Mouse (Mus musculus): ENCODE results near the gene Foxj1. TPM values are rescaled to one million over a fixed set of nuclear protein-coding genes. Genes with fewer than 3 reads are reported as not detected.
A peak's percentile ranks its signal among the peaks of the same experiment; 100 is the strongest.

Foxj1 gene
- polyA plus RNA-seq, 1 experiment from 2014 or later: 3.8 TPM

- Histone ChIP-seq H3K4me2 (no peak overlapping the region), H3K4me3 (ENCODE audit: low read depth, low read length) (no peak overlapping the region), H3K4me1 (ENCODE audit: control insufficient read depth, insufficient read depth, low read length) (peaks cover 11% of the 10 kb centered on the region), H3K9me3 (ENCODE audit: control insufficient read depth, low read length) (no peaks in the 10 kb centered on the region), H3K9ac (ENCODE audit: low read length) (no peak overlapping the region), H3K36me3 (ENCODE audit: control insufficient read depth, insufficient read depth, low read length) (peaks cover 6% of the 10 kb centered on the region; the same call in 1 of the 2 replicates), H3K27ac (ENCODE audit: low read depth, low read length) (no peak overlapping the region), H3K27me3 (ENCODE audit: control insufficient read depth, insufficient read depth, low read length) (peaks cover 53% of the 10 kb centered on the region)
- peak; percentile 84 for DNase-seq (ENCODE audit: low spot score, missing footprints)
- 68% methylated on average over 6 of the region's 6 CpGs for WGBS
- ATAC-seq (ENCODE audit: low FRiP score): no peak
Measured at GRCm38 (mm10) chr11:116283982-116284381, 51.2 kb downstream of the Foxj1 start.

- Histone ChIP-seq H3K4me3 (ENCODE audit: low read depth, low read length) (no peak overlapping the region), H3K36me3 (ENCODE audit: control insufficient read depth, insufficient read depth, low read length) (no peaks in the 10 kb centered on the region), H3K4me1 (ENCODE audit: control insufficient read depth, insufficient read depth, low read length) (peaks cover 11% of the 10 kb centered on the region), H3K4me2 (no peak overlapping the region), H3K9ac (ENCODE audit: low read length) (no peak overlapping the region), H3K27me3 (ENCODE audit: control insufficient read depth, insufficient read depth, low read length) (peaks cover 53% of the 10 kb centered on the region), H3K9me3 (ENCODE audit: control insufficient read depth, low read length) (no peaks in the 10 kb centered on the region), H3K27ac (ENCODE audit: low read depth, low read length) (no peak overlapping the region)
- DNase-seq (ENCODE audit: low spot score, missing footprints) (peak; percentile 82), ATAC-seq (ENCODE audit: low FRiP score) (no peak)
- WGBS: 12% methylated on average over 48 of the region's 48 CpGs
Measured at GRCm38 (mm10) chr11:116282912-116283521, 52.2 kb downstream of the Foxj1 start.

GRCm38 (mm10) chr11:116282089-116282488 is 53.1 kb downstream of the Foxj1 start:
- 0% methylated on average over 11 of the region's 11 CpGs for WGBS
- Histone ChIP-seq H3K4me1 (ENCODE audit: control insufficient read depth, insufficient read depth, low read length) (peaks cover 11% of the 10 kb centered on the region), H3K4me3 (ENCODE audit: low read depth, low read length) (peak overlapping the region; percentile 22; the same call in 1 of the 2 replicates), H3K27me3 (ENCODE audit: control insufficient read depth, insufficient read depth, low read length) (peaks cover 53% of the 10 kb centered on the region), H3K9ac (ENCODE audit: low read length) (no peak overlapping the region), H3K27ac (ENCODE audit: low read depth, low read length) (no peak overlapping the region), H3K9me3 (ENCODE audit: control insufficient read depth, low read length) (no peaks in the 10 kb centered on the region), H3K36me3 (ENCODE audit: control insufficient read depth, insufficient read depth, low read length) (no peaks in the 10 kb centered on the region), H3K4me2 (peak overlapping the region; percentile 42; the same call in 1 of the 2 replicates)
- DNase-seq (ENCODE audit: low spot score, missing footprints) (peak; percentile 93), ATAC-seq (ENCODE audit: low FRiP score) (no peak)

- Histone ChIP-seq H3K27ac (ENCODE audit: low read depth, low read length) (no peak overlapping the region), H3K4me1 (ENCODE audit: control insufficient read depth, insufficient read depth, low read length) (peaks cover 11% of the 10 kb centered on the region), H3K36me3 (ENCODE audit: control insufficient read depth, insufficient read depth, low read length) (no peaks in the 10 kb centered on the region), H3K27me3 (ENCODE audit: control insufficient read depth, insufficient read depth, low read length) (peaks cover 53% of the 10 kb centered on the region), H3K4me2 (peak overlapping the region; percentile 42), H3K9me3 (ENCODE audit: control insufficient read depth, low read length) (no peaks in the 10 kb centered on the region), H3K4me3 (ENCODE audit: low read depth, low read length) (peak overlapping the region; percentile 22), H3K9ac (ENCODE audit: low read length) (0 out of 2 replicates have a peak overlapping the region, but pooled peaks have one; percentile 30)
- 2% methylated on average over 18 of the region's 18 CpGs for WGBS
- ATAC-seq (ENCODE audit: low FRiP score) (no peak), DNase-seq (ENCODE audit: low spot score, missing footprints) (peak; percentile 93)
Measured at GRCm38 (mm10) chr11:116281671-116282070, 53.5 kb downstream of the Foxj1 start.

- peak within 1 kb of the TSS; percentile 42 for H3K4me2 ChIP-seq
- DNase-seq (ENCODE audit: low spot score, missing footprints) (peak; percentile 92), ATAC-seq (ENCODE audit: low FRiP score) (no peak; the same call in 1 of the 2 replicates)
- peaks cover 53% of the 10 kb centered on the region for H3K27me3 ChIP-seq (ENCODE audit: control insufficient read depth, insufficient read depth, low read length)
- H3K36me3 ChIP-seq (ENCODE audit: control insufficient read depth, insufficient read depth, low read length): no peaks in the 10 kb centered on the region
- peak within 1 kb of the TSS; percentile 22 for H3K4me3 ChIP-seq (ENCODE audit: low read depth, low read length)
- no peaks in the 10 kb centered on the region for H3K9me3 ChIP-seq (ENCODE audit: control insufficient read depth, low read length)
- WGBS: 6% methylated on average over 48 of the region's 48 CpGs
- 0 out of 2 replicates have a peak within 1 kb of the TSS, but pooled peaks have one; percentile 30 for H3K9ac ChIP-seq (ENCODE audit: low read length)
- peaks cover 11% of the 10 kb centered on the region for H3K4me1 ChIP-seq (ENCODE audit: control insufficient read depth, insufficient read depth, low read length)
- no peak within 1 kb of the TSS for H3K27ac ChIP-seq (ENCODE audit: low read depth, low read length)
Measured at GRCm38 (mm10) chr11:116280751-116281663, 54.2 kb downstream of the Foxj1 start, which contains the start of gene Galr2. Galr2 (plus strand) TSS chr11:116280939.

Other genes starting within 250 kb of the Foxj1 start
- 84.9 and 86.8 TPM in 2 replicates for gene Wbp2, start 248.4 kb downstream of the Foxj1 start, polyA plus RNA-seq (2014; fragmentation: Nextera tagmentation; extraction: Ambion mirVana)
- gene Trim47, start 208.2 kb downstream of the Foxj1 start, polyA plus RNA-seq (2014; fragmentation: Nextera tagmentation; extraction: Ambion mirVana): 2.7 TPM in 2 replicates
- gene Trim65, start 204.3 kb downstream of the Foxj1 start, polyA plus RNA-seq (2014; fragmentation: Nextera tagmentation; extraction: Ambion mirVana): 1.3 TPM in 2 replicates
- gene Mrpl38, start 196.5 kb downstream of the Foxj1 start, polyA plus RNA-seq (2014; fragmentation: Nextera tagmentation; extraction: Ambion mirVana): 96.3 and 97.0 TPM in 2 replicates
- gene Fbf1, start 167.2 kb downstream of the Foxj1 start, polyA plus RNA-seq (2014; fragmentation: Nextera tagmentation; extraction: Ambion mirVana): 28.7 and 30.1 TPM in 2 replicates
- gene Ten1, start 136.5 kb downstream of the Foxj1 start, polyA plus RNA-seq (2014; fragmentation: Nextera tagmentation; extraction: Ambion mirVana): 48.6 and 55.6 TPM in 2 replicates
- gene Acox1, start 136.4 kb downstream of the Foxj1 start, polyA plus RNA-seq (2014; fragmentation: Nextera tagmentation; extraction: Ambion mirVana): 32.8 and 36.1 TPM in 2 replicates
- 0.26 TPM in 2 replicates for gene Evpl, start 97.3 kb downstream of the Foxj1 start, polyA plus RNA-seq (2014; fragmentation: Nextera tagmentation; extraction: Ambion mirVana)
- gene Srp68, start 61.2 kb downstream of the Foxj1 start, polyA plus RNA-seq (2014; fragmentation: Nextera tagmentation; extraction: Ambion mirVana): 72.8 and 78.6 TPM in 2 replicates
- gene Galr2, start 54.5 kb downstream of the Foxj1 start, polyA plus RNA-seq (2014; fragmentation: Nextera tagmentation; extraction: Ambion mirVana): 0.07 and 0.34 TPM in 2 replicates
- gene Exoc7, start 28.2 kb downstream of the Foxj1 start, polyA plus RNA-seq (2014; fragmentation: Nextera tagmentation; extraction: Ambion mirVana): 59.9 and 61.3 TPM in 2 replicates
- 17.8 and 18.1 TPM in 2 replicates for gene Rnf157, start 77.6 kb upstream of the Foxj1 start, polyA plus RNA-seq (2014; fragmentation: Nextera tagmentation; extraction: Ambion mirVana)
- gene Ubald2, start 98.7 kb upstream of the Foxj1 start, polyA plus RNA-seq (2014; fragmentation: Nextera tagmentation; extraction: Ambion mirVana): 72.3 and 83.0 TPM in 2 replicates
- 0.08 and 0.14 TPM in 2 replicates for gene Qrich2, start 130.8 kb upstream of the Foxj1 start, polyA plus RNA-seq (2014; fragmentation: Nextera tagmentation; extraction: Ambion mirVana)
- gene Prpsap1, start 158.8 kb upstream of the Foxj1 start, polyA plus RNA-seq (2014; fragmentation: Nextera tagmentation; extraction: Ambion mirVana): 173 and 183 TPM in 2 replicates
- gene Sphk1, start 195.5 kb upstream of the Foxj1 start, polyA plus RNA-seq (2014; fragmentation: Nextera tagmentation; extraction: Ambion mirVana): 7.1 and 8.3 TPM in 2 replicates
- 13.6 and 18.7 TPM in 2 replicates for gene Ube2o, start 246.0 kb upstream of the Foxj1 start, polyA plus RNA-seq (2014; fragmentation: Nextera tagmentation; extraction: Ambion mirVana)

All from midbrain, embryonic 11.5 days (tissue).